Mouse (Mus musculus): Measurements from ENCODE around the gene Gm17651. TPM values are rescaled to one million over a fixed set of nuclear protein-coding genes. Genes with fewer than 3 reads are reported as not detected.

Gm17651 gene
- total and polyA plus RNA-seq, 3 experiments = not detected

DNA sequence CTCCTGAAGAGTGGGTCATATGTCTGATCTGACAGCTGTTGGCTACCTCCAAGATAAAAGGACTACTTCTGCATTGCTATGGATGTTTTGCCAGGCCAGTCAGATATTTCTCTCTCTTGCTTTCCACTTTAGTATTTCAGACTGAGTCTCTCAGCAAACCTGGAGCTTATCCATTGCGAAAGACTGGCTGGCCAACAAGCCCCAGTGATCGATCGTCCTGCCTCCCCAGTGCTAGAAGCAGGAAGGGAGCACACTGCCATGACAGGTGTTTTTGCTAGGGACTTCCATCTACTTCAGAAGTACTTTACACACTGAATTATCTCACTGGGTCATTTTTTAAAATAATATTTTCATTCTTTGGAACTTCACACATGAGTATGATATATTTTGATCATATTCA, 3.9 kb upstream of the Gm17651 start:
- no peaks in the 10 kb centered on the region for H3K9me3 ChIP-seq (replicated peaks; ENCODE audit: low read length)

DNA sequence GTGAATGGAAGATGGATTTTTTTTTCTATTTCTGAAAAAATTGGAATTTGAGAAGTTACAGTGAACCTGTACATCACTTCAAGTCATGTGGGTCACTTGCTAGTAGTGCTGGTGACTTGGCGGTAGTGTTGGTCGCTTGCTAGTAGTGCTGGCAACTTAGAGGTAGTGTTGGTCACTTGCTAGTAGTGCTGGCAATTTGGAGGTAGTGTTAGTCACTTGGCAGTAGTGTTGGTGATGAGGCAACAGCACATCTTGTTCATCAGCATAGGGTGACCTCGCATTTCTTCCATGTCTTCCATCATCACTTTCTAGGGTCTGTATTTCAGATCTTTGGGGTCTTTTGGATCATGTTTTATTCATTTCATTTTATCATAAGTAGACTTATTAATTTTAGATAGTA, 1.6 kb upstream of the Gm17651 start:
- Histone ChIP-seq H3K27me3 (replicated peaks) (no peaks in the 10 kb centered on the region), H3K4me2 (ENCODE audit: insufficient read depth, low read depth, poor library complexity, severe bottlenecking) (no peak overlapping the region), H3K36me3 (replicated peaks in 1 of 2; ENCODE audit: control insufficient read depth in 1 of 2, insufficient read depth in 1 of 2, low read length in 1 of 2) (peaks cover 0 to 6% of the 10 kb centered on the region in 2 experiments), H3K9ac (ENCODE audit: insufficient read depth, low read depth) (no peak overlapping the region), H3K9me3 (replicated peaks; ENCODE audit: low read length) (no peaks in the 10 kb centered on the region), H3K4me1 (ENCODE audit: control insufficient read depth in 1 of 2, insufficient read depth in 2 of 2) (peaks cover 0 to 6% of the 10 kb centered on the region in 2 experiments; a peak in 2 of 4 replicates), H3K4me3 (replicated peaks in 1 of 3; ENCODE audit: low read depth in 2 of 3, low read length in 2 of 3, poor library complexity in 1 of 3) (no peak overlapping the region), H3K27ac (ENCODE audit: insufficient read depth, low read depth) (no peak overlapping the region), H3K79me2 (replicated peaks; ENCODE audit: control insufficient read depth, extremely low read depth, insufficient read depth, poor library complexity, severe bottlenecking) (no peaks in the 10 kb centered on the region)
- dilution Hi-C loops (cut with MboI; ENCODE audit: extremely low pct_ligation_motif_present, extremely low pct_unique_long_range_greater_than_20kb, low sequenced_read_pairs) (no loop called here), in situ Hi-C loops (cut with MboI; ENCODE audit: low pct_ligation_motif_present, low pct_unique_long_range_greater_than_20kb, low sequenced_read_pairs) (loop anchor here (25.0 kb wide), 1 partner anchor 486 kb away; the partner anchor contains the start of gene Adam30)
- TF ChIP-seq ZNF384 (IDR thresholded peaks at IDR 0.05; ENCODE audit: low read depth, low read length) = no peak
- no peak for TF ChIP-seq TCF12 (IDR thresholded peaks at IDR 0.05; ENCODE audit: low read depth, low read length)
- no peak for TF ChIP-seq ZMIZ1 (IDR thresholded peaks at IDR 0.05; ENCODE audit: low read depth, low read length)
- TF ChIP-seq E2F4 (IDR thresholded peaks at IDR 0.05; ENCODE audit: insufficient replicate concordance, low read depth, low read length) = no peak
- no peak for TF ChIP-seq GABPA (IDR thresholded peaks at IDR 0.05; ENCODE audit: insufficient replicate concordance, low read depth, low read length)
- TF ChIP-seq SMC3 (IDR thresholded peaks at IDR 0.05; ENCODE audit: low read depth, low read length) = no peak
- no peak for TF ChIP-seq ZC3H11A (IDR thresholded peaks at IDR 0.05; ENCODE audit: low read depth, low read length)
- no peak for TF ChIP-seq ETS1 (conservative IDR thresholded peaks at IDR 0.05; ENCODE audit: low read depth, low read length)
- TF ChIP-seq JUN (IDR thresholded peaks at IDR 0.05; ENCODE audit: insufficient read depth, low read depth, low read length) = no peak
- TF ChIP-seq MEF2A (IDR thresholded peaks at IDR 0.05; ENCODE audit: borderline replicate concordance, low read depth, low read length) = no peak
- no peak for TF ChIP-seq NELFE (IDR thresholded peaks at IDR 0.05; ENCODE audit: low read depth, low read length)
- TF ChIP-seq USF1 (IDR thresholded peaks at IDR 0.05; ENCODE audit: low read depth, low read length) = no peak
- TF ChIP-seq POLR2A (IDR thresholded peaks at IDR 0.05; ENCODE audit: low read depth, low read length) = no peak
- no peak for TF ChIP-seq SIN3A (IDR thresholded peaks at IDR 0.05; ENCODE audit: low read length)
- TF ChIP-seq MAX (IDR thresholded peaks at IDR 0.05; ENCODE audit: low read length) = no peak
- no peak for TF ChIP-seq ELF1 (IDR thresholded peaks at IDR 0.05; ENCODE audit: low read depth, low read length)
- TF ChIP-seq MYC (IDR thresholded peaks at IDR 0.05; ENCODE audit: low read depth, low read length) = no peak
- no peak for DNase-seq (ENCODE audit: extremely low read depth)

More for the DNA sequence above, 3.9 kb upstream of the Gm17651 start:
- no peak for DNase-seq (ENCODE audit: extremely low read depth)
- H3K27ac ChIP-seq (ENCODE audit: insufficient read depth, low read depth) = no peak overlapping the region
- peaks cover 0 to 15% of the 10 kb centered on the region in 2 experiments; a peak in 2 of 4 replicates for H3K4me1 ChIP-seq (ENCODE audit: control insufficient read depth in 1 of 2, insufficient read depth in 2 of 2)
- peaks cover 0 to under 1% of the 10 kb centered on the region in 2 experiments for H3K36me3 ChIP-seq (replicated peaks in 1 of 2; ENCODE audit: control insufficient read depth in 1 of 2, insufficient read depth in 1 of 2, low read length in 1 of 2)
- H3K4me2 ChIP-seq (ENCODE audit: insufficient read depth, low read depth, poor library complexity, severe bottlenecking) = no peak overlapping the region
- no peak overlapping the region for H3K9ac ChIP-seq (ENCODE audit: insufficient read depth, low read depth)
- H3K79me2 ChIP-seq (replicated peaks; ENCODE audit: control insufficient read depth, extremely low read depth, insufficient read depth, poor library complexity, severe bottlenecking) = no peaks in the 10 kb centered on the region
- H3K27me3 ChIP-seq (replicated peaks) = no peaks in the 10 kb centered on the region
- in situ Hi-C loops (cut with MboI; ENCODE audit: low pct_ligation_motif_present, low pct_unique_long_range_greater_than_20kb, low sequenced_read_pairs) (loop anchor here (25.0 kb wide), 1 partner anchor 484 kb away; the partner anchor contains the start of gene Adam30), dilution Hi-C loops (cut with MboI; ENCODE audit: extremely low pct_ligation_motif_present, extremely low pct_unique_long_range_greater_than_20kb, low sequenced_read_pairs) (no loop called here)
- TF ChIP-seq IRF4 (IDR thresholded peaks at IDR 0.05; ENCODE audit: low read depth, low read length) = no peak
- TF ChIP-seq BHLHE40 (IDR thresholded peaks at IDR 0.05; ENCODE audit: low read depth, low read length) = no peak
- TF ChIP-seq USF2 (conservative IDR thresholded peaks at IDR 0.05; ENCODE audit: low read depth, low read length) = no peak
- TF ChIP-seq GABPA (IDR thresholded peaks at IDR 0.05; ENCODE audit: insufficient replicate concordance, low read depth, low read length) = no peak
- no peak for TF ChIP-seq MEF2A (IDR thresholded peaks at IDR 0.05; ENCODE audit: borderline replicate concordance, low read depth, low read length)
- no peak overlapping the region for H3K4me3 ChIP-seq (replicated peaks in 1 of 3; ENCODE audit: low read depth in 2 of 3, low read length in 2 of 3, poor library complexity in 1 of 3)

Measured in CH12.LX (cell line).